Mouse (Mus musculus): ENCODE measurements at regions not wholly inside any gene's neighbourhood (a gene's known extent, or its start where the extent isn't known, plus 50 kb on each side); places are given as distances from the start of the nearest gene placed in this dataset.
"Not testable (repeated sequence)": the region's sequence is repeated elsewhere in the genome, so short reads cannot be mapped to it uniquely, and the experiment has no call there.

DNA sequence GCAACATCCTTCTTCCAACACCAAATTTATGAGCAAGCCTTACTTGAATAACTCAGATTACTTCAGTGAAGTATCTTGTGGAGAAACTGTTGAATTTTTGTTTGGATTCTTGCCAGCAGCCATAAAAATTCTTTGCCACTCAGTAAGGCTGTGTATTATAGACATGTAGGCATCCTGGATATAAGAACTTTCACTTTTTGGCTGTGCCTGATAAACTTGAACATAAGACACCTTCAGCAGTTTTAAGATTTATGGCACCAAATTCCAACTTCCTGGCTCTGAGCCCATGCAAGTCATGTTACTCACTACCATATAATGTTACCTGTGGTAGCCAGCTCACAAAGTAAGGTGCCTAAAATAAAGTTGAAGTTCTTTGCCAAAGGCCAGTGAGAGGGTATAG is 159.3 kb downstream of the Wdr11 start:
- H3K9me3 ChIP-seq: no peaks in the 10 kb centered on the region; the same call in 1 of the 2 replicates
- H3K27me3 ChIP-seq: no peaks in the 10 kb centered on the region
- no peaks in the 10 kb centered on the region for H3K36me3 ChIP-seq
- no peak for ATAC-seq (replicated peaks)
- H3K4me3 ChIP-seq: no peak overlapping the region
- H3K4me1 ChIP-seq: no peaks in the 10 kb centered on the region
- H3K27ac ChIP-seq (replicated peaks): no peak overlapping the region
- H3K4me2 ChIP-seq (replicated peaks): no peak overlapping the region
- no peak overlapping the region for H3K9ac ChIP-seq (replicated peaks)

DNA sequence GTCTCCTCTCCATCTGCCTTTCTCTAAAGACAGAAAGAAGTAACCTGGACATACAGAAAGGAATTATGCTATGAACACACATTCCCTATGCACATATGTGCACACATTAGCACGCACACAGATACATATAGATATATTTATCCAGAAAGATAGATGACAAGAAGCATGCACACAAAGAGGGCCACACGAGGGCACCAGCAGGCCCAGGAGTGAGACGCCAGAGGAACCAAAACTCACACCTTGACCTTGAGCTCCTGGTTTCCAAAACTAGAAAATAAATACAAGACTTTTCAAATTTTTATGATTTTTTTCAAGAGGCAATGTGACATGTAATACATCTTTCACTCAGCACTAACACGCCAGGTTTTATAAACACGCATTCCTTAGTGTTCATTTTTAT is 163.1 kb downstream of the Wdr11 start:
- no peak overlapping the region for H3K27ac ChIP-seq (replicated peaks)
- 83% methylated on average over 5 of the region's 5 CpGs for WGBS
- H3K9ac ChIP-seq (replicated peaks): no peak overlapping the region
- no peaks in the 10 kb centered on the region for H3K36me3 ChIP-seq
- no peak for ATAC-seq (replicated peaks)
- H3K27me3 ChIP-seq: no peaks in the 10 kb centered on the region
- H3K4me2 ChIP-seq (replicated peaks): no peak overlapping the region
- no peaks in the 10 kb centered on the region for H3K4me1 ChIP-seq
- H3K4me3 ChIP-seq: no peak overlapping the region
- H3K9me3 ChIP-seq: no peaks in the 10 kb centered on the region

GRCm38 (mm10) chr7:129756138-129756537 is 164.5 kb downstream of the Wdr11 start:
- Histone ChIP-seq H3K27me3 (no peaks in the 10 kb centered on the region), H3K4me3 (no peak overlapping the region), H3K4me1 (no peaks in the 10 kb centered on the region), H3K9ac (replicated peaks) (no peak overlapping the region), H3K4me2 (replicated peaks) (no peak overlapping the region), H3K36me3 (no peaks in the 10 kb centered on the region), H3K9me3 (no peaks in the 10 kb centered on the region), H3K27ac (replicated peaks) (no peak overlapping the region)
- WGBS: 84% methylated on average over 6 of the region's 6 CpGs
- ATAC-seq (replicated peaks): no peak

GRCm38 (mm10) chr7:129759848-129760247 is 168.2 kb downstream of the Wdr11 start:
- no peak overlapping the region for H3K27ac ChIP-seq (replicated peaks)
- ATAC-seq (replicated peaks): no peak
- H3K36me3 ChIP-seq: no peaks in the 10 kb centered on the region
- no peak overlapping the region for H3K9ac ChIP-seq (replicated peaks)
- no peaks in the 10 kb centered on the region for H3K9me3 ChIP-seq
- no peaks in the 10 kb centered on the region for H3K4me1 ChIP-seq
- WGBS: 73% methylated on average over 4 of the region's 4 CpGs
- H3K4me3 ChIP-seq: no peak overlapping the region
- H3K27me3 ChIP-seq: no peaks in the 10 kb centered on the region
- H3K4me2 ChIP-seq (replicated peaks): no peak overlapping the region

- Histone ChIP-seq H3K9me3 (no peaks in the 10 kb centered on the region), H3K27ac (replicated peaks) (no peak overlapping the region), H3K4me3 (no peak overlapping the region), H3K27me3 (no peaks in the 10 kb centered on the region), H3K4me2 (replicated peaks) (no peak overlapping the region), H3K4me1 (no peaks in the 10 kb centered on the region), H3K9ac (replicated peaks) (no peak overlapping the region), H3K36me3 (no peaks in the 10 kb centered on the region)
- WGBS: 89% methylated on average over 2 of the region's 2 CpGs
- no peak for ATAC-seq (replicated peaks)
Observed at GRCm38 (mm10) chr7:129760386-129760785, 168.7 kb downstream of the Wdr11 start.

DNA sequence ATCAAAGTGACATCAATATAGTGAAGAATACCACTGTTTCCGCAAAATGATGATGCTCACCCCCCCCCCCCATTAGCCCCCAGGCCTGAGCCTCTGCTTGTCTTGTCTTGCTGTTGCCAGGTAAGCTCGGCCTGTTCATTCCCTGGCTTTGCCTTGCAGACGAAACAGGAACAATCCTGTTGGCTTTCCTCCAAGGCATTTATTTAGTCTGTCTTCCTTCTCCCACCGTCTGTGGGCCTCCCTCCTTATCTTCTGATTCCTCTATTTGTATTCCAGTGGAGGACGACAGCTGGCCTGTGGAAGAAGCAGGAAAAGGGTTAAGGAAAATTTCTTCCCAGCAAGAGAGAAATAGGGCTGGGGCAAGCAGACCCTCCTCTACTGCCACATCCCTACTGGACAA is 172.1 kb downstream of the Wdr11 start:
- no peak overlapping the region for H3K4me3 ChIP-seq
- H3K9ac ChIP-seq (replicated peaks): no peak overlapping the region
- 33% methylated on average over 5 of the region's 5 CpGs for WGBS
- H3K9me3 ChIP-seq: no peaks in the 10 kb centered on the region
- H3K27ac ChIP-seq (replicated peaks): no peak overlapping the region
- no peaks in the 10 kb centered on the region for H3K27me3 ChIP-seq
- no peaks in the 10 kb centered on the region for H3K4me1 ChIP-seq
- H3K4me2 ChIP-seq (replicated peaks): no peak overlapping the region
- no peak for ATAC-seq (replicated peaks)
- H3K36me3 ChIP-seq: no peaks in the 10 kb centered on the region

DNA sequence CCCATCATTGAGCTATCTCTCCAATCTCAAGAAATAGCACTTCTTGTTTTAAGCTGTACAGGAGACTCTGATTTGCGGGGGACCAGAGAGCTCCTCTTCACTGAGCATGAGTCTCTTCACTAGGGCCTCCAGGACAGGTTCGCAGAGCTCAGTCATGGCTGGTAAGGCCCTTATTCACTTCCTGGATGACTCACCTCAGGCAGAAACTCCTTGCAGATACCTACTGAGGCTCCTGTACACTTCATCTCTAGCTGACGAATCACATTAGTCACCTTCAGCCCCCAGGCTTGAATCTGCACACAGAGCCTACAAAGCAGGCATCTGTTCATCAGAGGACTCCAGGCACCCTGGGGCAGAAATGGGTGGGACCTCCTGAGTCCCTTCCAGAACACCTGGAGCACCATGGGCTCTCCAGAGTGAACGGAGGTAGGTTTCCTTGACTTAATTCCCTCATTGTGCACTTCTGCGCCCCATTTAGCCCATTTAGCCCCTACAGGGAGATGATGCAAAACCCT is 172.8 kb downstream of the Wdr11 start:
- no peak for ATAC-seq (replicated peaks)
- Histone ChIP-seq H3K4me1 (no peaks in the 10 kb centered on the region), H3K27ac (replicated peaks) (no peak overlapping the region), H3K9ac (replicated peaks) (no peak overlapping the region), H3K27me3 (no peaks in the 10 kb centered on the region), H3K4me2 (replicated peaks) (no peak overlapping the region), H3K4me3 (no peak overlapping the region), H3K9me3 (no peaks in the 10 kb centered on the region), H3K36me3 (no peaks in the 10 kb centered on the region)
- 89% methylated on average over 5 of the region's 5 CpGs for WGBS

GRCm38 (mm10) chr7:129765681-129766080 is 174.0 kb downstream of the Wdr11 start:
- H3K9me3 ChIP-seq: no peaks in the 10 kb centered on the region
- H3K4me2 ChIP-seq (replicated peaks): no peak overlapping the region
- H3K27me3 ChIP-seq: no peaks in the 10 kb centered on the region
- no peak overlapping the region for H3K27ac ChIP-seq (replicated peaks)
- no peak overlapping the region for H3K9ac ChIP-seq (replicated peaks)
- no peaks in the 10 kb centered on the region for H3K4me1 ChIP-seq
- no peak for ATAC-seq (replicated peaks)
- WGBS: 69% methylated on average over 7 of the region's 7 CpGs
- H3K4me3 ChIP-seq: no peak overlapping the region
- H3K36me3 ChIP-seq: no peaks in the 10 kb centered on the region

GRCm38 (mm10) chr7:129766087-129766834 is 174.6 kb downstream of the Wdr11 start:
- no peaks in the 10 kb centered on the region for H3K4me1 ChIP-seq
- H3K9me3 ChIP-seq: no peaks in the 10 kb centered on the region
- no peak overlapping the region for H3K4me2 ChIP-seq (replicated peaks)
- H3K4me3 ChIP-seq: no peak overlapping the region
- ATAC-seq (replicated peaks): no peak
- H3K9ac ChIP-seq (replicated peaks): no peak overlapping the region
- no peak overlapping the region for H3K27ac ChIP-seq (replicated peaks)
- no peaks in the 10 kb centered on the region for H3K36me3 ChIP-seq
- H3K27me3 ChIP-seq: no peaks in the 10 kb centered on the region
- WGBS: 61% methylated on average over 6 of the region's 6 CpGs

DNA sequence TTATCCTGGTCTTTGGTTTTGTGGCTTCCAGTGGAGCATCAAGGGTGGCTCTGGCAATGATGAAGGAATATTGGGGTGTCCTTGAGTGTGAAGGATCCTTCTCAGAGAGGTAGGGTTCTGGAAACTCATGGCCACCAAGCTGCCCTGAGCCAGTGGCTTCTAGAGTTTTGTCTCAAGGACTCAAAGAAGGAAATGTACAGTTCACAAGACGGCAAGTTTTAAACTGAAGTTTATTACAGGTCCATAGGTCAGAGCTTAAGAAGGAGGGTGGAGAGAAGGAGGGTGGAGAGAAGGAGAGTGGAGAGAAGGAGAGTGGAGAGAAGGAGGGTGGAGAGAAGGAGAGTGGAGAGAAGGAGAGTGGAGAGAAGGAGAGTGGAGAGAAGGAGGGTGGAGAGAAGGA is 178.0 kb downstream of the Wdr11 start:
- not testable (repeated sequence) for ATAC-seq (replicated peaks); H3K27me3 ChIP-seq; H3K36me3 ChIP-seq; H3K4me3 ChIP-seq; H3K9ac ChIP-seq (replicated peaks); H3K9me3 ChIP-seq; H3K4me2 ChIP-seq (replicated peaks); H3K27ac ChIP-seq (replicated peaks)
- peaks cover 17% of the 10 kb centered on the region for H3K4me1 ChIP-seq
- WGBS: 95% methylated on average over 1 of the region's 1 CpGs

GRCm38 (mm10) chr7:129771876-129772275 is 180.2 kb downstream of the Wdr11 start:
- ATAC-seq (replicated peaks): no peak
- Histone ChIP-seq H3K27me3 (peaks cover 5% of the 10 kb centered on the region; the same call in 1 of the 2 replicates), H3K9me3 (no peaks in the 10 kb centered on the region), H3K4me2 (replicated peaks) (no peak overlapping the region), H3K36me3 (no peaks in the 10 kb centered on the region), H3K27ac (replicated peaks) (no peak overlapping the region), H3K4me1 (peaks cover 26% of the 10 kb centered on the region), H3K9ac (replicated peaks) (no peak overlapping the region), H3K4me3 (no peak overlapping the region)
- 90% methylated on average over 2 of the region's 2 CpGs for WGBS

DNA sequence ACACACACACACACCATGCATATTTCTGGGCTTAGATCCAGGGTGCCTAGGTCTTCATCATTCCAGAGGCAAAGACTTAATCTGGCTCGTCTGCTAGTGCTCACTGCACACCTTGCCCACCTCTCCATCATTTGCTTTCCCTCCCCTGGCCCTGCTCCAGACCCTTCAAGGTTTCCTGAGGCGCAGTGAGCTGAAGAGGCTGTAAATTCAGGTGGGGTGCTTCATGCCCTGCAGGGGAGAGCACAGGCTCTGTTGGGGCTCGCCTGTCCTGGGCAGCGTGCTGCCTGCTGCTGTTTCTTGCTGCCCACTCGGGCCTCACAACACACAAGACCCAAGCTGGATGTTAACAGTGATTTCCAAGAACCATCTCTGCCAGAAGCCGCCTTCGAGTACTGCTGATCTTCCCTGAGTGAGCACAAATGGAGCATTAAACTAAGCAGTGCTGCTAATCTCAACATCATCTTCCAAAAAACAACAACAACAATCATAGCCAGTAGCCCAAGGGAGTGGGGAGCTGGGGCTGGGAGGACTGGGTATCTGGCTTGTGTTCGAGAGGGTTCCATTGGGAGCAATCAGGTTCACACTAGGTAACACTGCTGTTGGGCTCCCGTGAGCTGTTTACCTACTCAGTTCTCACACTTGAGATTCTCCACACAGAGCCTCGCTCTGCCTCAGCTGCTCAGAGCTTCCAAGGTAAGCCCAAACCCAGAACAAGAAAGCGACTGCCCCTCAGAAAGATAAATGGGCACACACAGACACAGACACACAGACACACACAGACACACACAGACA is 181.1 kb downstream of the Wdr11 start:
- no peak overlapping the region for H3K9ac ChIP-seq (replicated peaks)
- H3K27ac ChIP-seq (replicated peaks): no peak overlapping the region
- H3K4me3 ChIP-seq: no peak overlapping the region
- no peak for ATAC-seq (replicated peaks)
- H3K4me2 ChIP-seq (replicated peaks): no peak overlapping the region
- H3K36me3 ChIP-seq: no peaks in the 10 kb centered on the region
- peaks cover 5% of the 10 kb centered on the region; the same call in 1 of the 2 replicates for H3K27me3 ChIP-seq
- WGBS: 77% methylated on average over 11 of the region's 11 CpGs
- peaks cover 30% of the 10 kb centered on the region for H3K4me1 ChIP-seq
- H3K9me3 ChIP-seq: no peaks in the 10 kb centered on the region
